In the genomic region with DNA sequence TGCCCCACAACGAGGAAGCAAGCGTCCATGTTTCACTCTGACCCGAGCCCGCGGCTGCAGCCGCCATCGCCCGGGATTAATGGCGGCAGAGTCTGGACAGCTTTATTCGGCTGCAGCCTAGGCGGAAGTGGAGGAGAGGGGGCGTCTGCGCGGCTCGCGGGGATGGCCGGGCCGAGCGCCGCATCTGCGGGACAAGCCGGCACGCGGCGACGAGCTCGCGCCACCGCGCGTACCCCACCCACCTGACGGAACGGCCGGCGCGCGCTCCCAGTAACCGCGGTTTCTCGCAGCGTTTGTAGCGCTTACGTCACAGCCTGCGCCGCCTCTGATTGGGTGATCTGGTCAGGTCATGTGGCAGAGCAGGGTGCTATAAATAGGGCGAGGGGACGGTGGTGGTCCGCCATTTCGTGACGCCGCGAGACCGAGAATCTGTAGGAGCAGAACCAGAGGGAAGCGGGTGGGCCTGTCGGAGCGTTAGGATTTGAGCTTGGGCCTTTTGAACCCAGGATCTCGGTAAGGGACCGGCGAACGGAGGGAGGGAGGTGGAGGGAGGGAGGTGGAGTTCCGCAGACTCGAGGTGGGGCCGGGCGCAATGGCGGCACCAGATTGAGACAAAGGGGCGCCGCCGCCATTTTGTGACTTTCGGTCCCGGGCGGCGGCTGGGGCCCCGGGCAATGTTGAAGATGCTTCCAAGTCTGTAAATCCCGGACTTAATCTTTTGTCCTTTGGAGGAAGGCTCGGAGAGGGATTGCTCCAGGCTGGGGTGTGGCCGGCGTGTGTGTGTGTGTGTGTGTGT, we compare ENCODE assay signal across 8 mouse cellular contexts. TPM values are rescaled to one million over a fixed set of nuclear protein-coding genes. Genes with fewer than 3 reads are reported as not detected.
A peak's percentile ranks its signal among the peaks of the same experiment; 100 is the strongest.
DNase-seq lines count a peak whose midpoint lies in the region; ATAC-seq and TF ChIP-seq lines count a peak whose summit lies in the region.

Gene Srsf3 (plus strand): TSS at position 355 of the 796 bp plus-strand sequence.

- peak; percentile 98 for DNase-seq in gastrocnemius, postnatal 10 days
- peak; percentile 99 for DNase-seq in induced T-regulatory cell, adult 2 months (ENCODE audit: low read depth)
- peak; percentile 94 to 99 for DNase-seq in left cerebral cortex, adult 9 months (ENCODE audit: low spot score in 2 of 2)
- peak; percentile 100 for DNase-seq in right cerebral cortex, postnatal 14 days
- DNase-seq in urinary bladder, postnatal 36 days (ENCODE audit: low spot score in 2 of 2) = peak; percentile 96 to 99

- peak within 1 kb of the TSS; percentile 89 for H3K4me3 ChIP-seq in cortical plate, adult 2 months (ENCODE audit: insufficient read depth, low read length)

- TF ChIP-seq CTCF in cortical plate, adult 2 months (IDR thresholded peaks at IDR 0.05; ENCODE audit: extremely low read depth, insufficient read depth, low read length) = no peak

- H3K27ac ChIP-seq in cortical plate, adult 2 months (ENCODE audit: insufficient read depth, low read length) = peak within 1 kb of the TSS; percentile 87

- H3K4me1 ChIP-seq in cortical plate, adult 2 months (ENCODE audit: control insufficient read depth, insufficient read depth, low read length) = peaks cover 5% of the 10 kb centered on the region; the same call in 1 of the 2 replicates

- peak; percentile 92 for ATAC-seq in activated CD4-positive, CD25-positive, alpha-beta regulatory T cell, adult 4 months
- ATAC-seq in megakaryocyte progenitor cell, adult 5-6 weeks (replicated peaks; ENCODE audit: poor library complexity) = peak; percentile 88

- TF ChIP-seq POLR2A in cortical plate, adult 2 months (IDR thresholded peaks at IDR 0.05; ENCODE audit: extremely low read depth, insufficient read depth, low read length) = peak; percentile 99

RNA-seq across cellular contexts. Expression of gene Srsf3, which starts in this region (rescaled TPM):
- 100 to 1,000 TPM; 265 to 364 TPM for polyA plus RNA-seq in activated CD4-positive, CD25-positive, alpha-beta regulatory T cell, adult 4 months (2017; shearing (Covaris generic))
- 107 and 110 TPM in 2 replicates for polyA plus RNA-seq in cortical plate, adult 2 months (2012; rRNA removed)
- 10 to 100 TPM; 91.3 to 94.2 TPM for total RNA-seq in gastrocnemius, postnatal 10 days (2021)
- 486 and 506 TPM in 2 replicates for total RNA-seq in megakaryocyte progenitor cell, adult 5-6 weeks (2015)
- 767 and 797 TPM in 2 replicates for total RNA-seq in megakaryocyte progenitor cell, adult 5-6 weeks (2017)

Comparison
In these comparisons a context has a peak if more than half of its experiments do, and no peak if none do; other contexts are left out.
1. Peak in every context shown above with its lines: DNase-seq, ATAC-seq, H3K4me3 ChIP-seq and H3K27ac ChIP-seq.
2. RNA of gene Srsf3 (total RNA-seq): 486 to 797 TPM in megakaryocyte progenitor cell, adult 5-6 weeks; 91.3 to 94.2 TPM in gastrocnemius, postnatal 10 days; every median in the first group is over 4 times any median in the second.